ENCODE assay signal across 13 mouse cellular contexts in genomic region chr3:154367327-154367726, GRCm38 (mm10). TPM values are rescaled to one million over a fixed set of nuclear protein-coding genes. Genes with fewer than 3 reads are reported as not detected.
DNase-seq lines count a peak whose midpoint lies in the region; ATAC-seq and TF ChIP-seq lines count a peak whose summit lies in the region.
"Had no signal": no experiment of that assay in that cellular context is flagged by ENCODE, and none has a peak within 500 bp of the region (broad histone marks: within the 10 kb centered on the region; RNA-seq: fewer than 3 reads in every experiment).

No protein-coding gene starts in this region.

- H3K36me3 ChIP-seq in kidney, postnatal 0 days (ENCODE audit: insufficient read depth, low read length): no peaks in the 10 kb centered on the region
- H3K36me3 ChIP-seq in kidney, embryonic 14.5 days (ENCODE audit: control insufficient read depth, insufficient read depth, low read length): no peaks in the 10 kb centered on the region
- H3K36me3 ChIP-seq in forebrain, postnatal 0 days (ENCODE audit: insufficient read depth): no peaks in the 10 kb centered on the region
- H3K36me3 ChIP-seq: neural tube, embryonic 15.5 days had no signal

- H3K9me3 ChIP-seq in kidney, postnatal 0 days (replicated peaks; ENCODE audit: low read length): no peaks in the 10 kb centered on the region
- no peaks in the 10 kb centered on the region for H3K9me3 ChIP-seq in kidney, embryonic 14.5 days (ENCODE audit: control insufficient read depth, low read length)
- no peaks in the 10 kb centered on the region for H3K9me3 ChIP-seq in forebrain, postnatal 0 days (ENCODE audit: low read length)
- H3K9me3 ChIP-seq: neural tube, embryonic 15.5 days had no signal

- no peak for ATAC-seq in kidney, postnatal 0 days (replicated peaks; ENCODE audit: low FRiP score, low read depth)
- ATAC-seq in kidney, embryonic 14.5 days (ENCODE audit: low FRiP score, low TSS enrichment): no peak
- ATAC-seq in forebrain, postnatal 0 days: no peak
- ATAC-seq in erythroblast, adult 5-6 weeks (replicated peaks; ENCODE audit: low FRiP score, poor library complexity, severe bottlenecking): no peak

- WGBS in kidney, postnatal 0 days: 60% methylated on average over 3 of the region's 3 CpGs
- 55% methylated on average over 3 of the region's 3 CpGs for WGBS in kidney, embryonic 14.5 days
- WGBS in forebrain, postnatal 0 days: 20% methylated on average over 3 of the region's 3 CpGs

- H3K9ac ChIP-seq in kidney, postnatal 0 days (ENCODE audit: low read depth, low read length): no peak overlapping the region
- H3K9ac ChIP-seq in kidney, embryonic 14.5 days (ENCODE audit: low read depth, low read length): no peak overlapping the region
- H3K9ac ChIP-seq in forebrain, postnatal 0 days: no peak overlapping the region
- H3K9ac ChIP-seq: neural tube, embryonic 15.5 days had no signal

- H3K4me1 ChIP-seq in kidney, postnatal 0 days (replicated peaks; ENCODE audit: insufficient read depth, low read length): 0 out of 2 replicates have a peak, but pooled peaks cover 5% of the 10 kb centered on the region
- 0 out of 2 replicates have a peak, but pooled peaks cover 4% of the 10 kb centered on the region for H3K4me1 ChIP-seq in kidney, embryonic 14.5 days (ENCODE audit: control insufficient read depth, insufficient read depth, low read length)
- no peaks in the 10 kb centered on the region for H3K4me1 ChIP-seq in forebrain, postnatal 0 days (ENCODE audit: insufficient read depth)
- H3K4me1 ChIP-seq: neural tube, embryonic 15.5 days had no signal

- no peak overlapping the region for H3K27ac ChIP-seq in kidney, postnatal 0 days
- H3K27ac ChIP-seq in kidney, embryonic 14.5 days (ENCODE audit: low read depth, low read length): no peak overlapping the region
- H3K27ac ChIP-seq in forebrain, postnatal 0 days (ENCODE audit: low read depth, low read length): no peak overlapping the region
- H3K27ac ChIP-seq: neural tube, embryonic 15.5 days had no signal

- TF ChIP-seq CTCF in kidney, postnatal 0 days (IDR thresholded peaks at IDR 0.05; ENCODE audit: low read depth): no peak
- TF ChIP-seq CTCF in forebrain, postnatal 0 days (IDR thresholded peaks at IDR 0.05; ENCODE audit: low read depth): no peak

- DNase-seq in adrenal gland, postnatal 14 days: peak; percentile 27
- no peak for DNase-seq in adrenal gland, postnatal 25 days
- peak; percentile 24 for DNase-seq in kidney, postnatal 0 days (ENCODE audit: low spot score)
- DNase-seq in 3T3-L1 (ENCODE audit: low read depth, low spot score): peak; percentile 49
- DNase-seq in forebrain, postnatal 0 days: peak; percentile 64
- no peak for DNase-seq in urinary bladder, postnatal 10 days (ENCODE audit: low spot score)

- H3K4me3 ChIP-seq in kidney, postnatal 0 days (replicated peaks; ENCODE audit: low read depth, low read length): no peak overlapping the region
- no peak overlapping the region for H3K4me3 ChIP-seq in kidney, embryonic 14.5 days (ENCODE audit: low read length)
- H3K4me3 ChIP-seq in forebrain, postnatal 0 days (ENCODE audit: low read depth, low read length): no peak overlapping the region
- H3K4me3 ChIP-seq: neural tube, embryonic 15.5 days had no signal

- H3K4me2 ChIP-seq in kidney, postnatal 0 days (ENCODE audit: low read length): no peak overlapping the region
- H3K4me2 ChIP-seq in kidney, embryonic 14.5 days (replicated peaks; ENCODE audit: low read depth, low read length): no peak overlapping the region
- H3K4me2 ChIP-seq in forebrain, postnatal 0 days (ENCODE audit: low read depth): no peak overlapping the region
- H3K4me2 ChIP-seq: neural tube, embryonic 15.5 days had no signal

- H3K27me3 ChIP-seq in kidney, postnatal 0 days (ENCODE audit: insufficient read depth, low read length): no peaks in the 10 kb centered on the region
- no peaks in the 10 kb centered on the region for H3K27me3 ChIP-seq in kidney, embryonic 14.5 days (ENCODE audit: control insufficient read depth, insufficient read depth, low read length)
- H3K27me3 ChIP-seq in forebrain, postnatal 0 days (ENCODE audit: insufficient read depth, low read length): no peaks in the 10 kb centered on the region
- H3K27me3 ChIP-seq: neural tube, embryonic 15.5 days had no signal

RNA-seq across cellular contexts. Expression of gene Lhx8, which starts 36.9 kb away (rescaled TPM):
- 0.63 and 2.0 TPM in 2 replicates for total RNA-seq in adrenal gland, postnatal 14 days (2021)
- 0.71 TPM in 1 of 2 replicates, not detected in the other for total RNA-seq in adrenal gland, postnatal 25 days (2021)
- polyA plus RNA-seq in kidney, postnatal 0 days (2015; fragmentation: Nextera tagmentation; extraction: Ambion mirVana): not detected in 2 replicates
- polyA plus RNA-seq in kidney, embryonic 14.5 days (2014; fragmentation: Nextera tagmentation; extraction: Ambion mirVana): not detected in 2 replicates
- 13.4 and 24.2 TPM in 2 replicates for total RNA-seq in forebrain, postnatal 0 days (2014; rRNA removed)
- 18.9 and 21.6 TPM in 2 replicates for polyA plus RNA-seq in forebrain, postnatal 0 days (2015; fragmentation: Nextera tagmentation; extraction: Ambion mirVana)
- total RNA-seq in erythroblast, adult 5-6 weeks (2015; ENCODE audit: low replicate concordance): not detected in 2 replicates
- not detected in 2 replicates for total RNA-seq in erythroblast, adult 5-6 weeks (2017; ENCODE audit: low replicate concordance)
- total RNA-seq: granulocyte monocyte progenitor cell, adult 5-6 weeks; heart, postnatal 14 days; liver, adult 2 months had no signal
- polyA plus RNA-seq: intestine, embryonic 14.5 days; liver, adult 2 months had no signal

Comparison
In these comparisons a context has a peak if more than half of its experiments do, and no peak if none do; other contexts are left out.
1. DNase-seq: peak in adrenal gland, postnatal 14 days (single experiment), kidney, postnatal 0 days (single experiment), 3T3-L1 (single experiment) and forebrain, postnatal 0 days (single experiment); none in adrenal gland, postnatal 25 days (single experiment) and urinary bladder, postnatal 10 days (single experiment).